Mouse (Mus musculus): ENCODE data around the gene Tcstv1. TPM values are rescaled to one million over a fixed set of nuclear protein-coding genes. Genes with fewer than 3 reads are reported as not detected.
"Not testable (repeated sequence)": the region's sequence is repeated elsewhere in the genome, so short reads cannot be mapped to it uniquely, and the experiment has no call there.

Gene Tcstv1
- total RNA-seq (2021), result not detected
- long read RNA-seq, experiment 1, result 0 reads
- long read RNA-seq, experiment 2, result 0 reads

- not testable (repeated sequence) for DNase-seq
Observed at GRCm38 (mm10) chr13:119894685-119895084, at the start of gene Tcstv1. TSS of gene Tcstv1 (minus strand) at chr13:119894785.

- not testable (repeated sequence) for DNase-seq
Observed at GRCm38 (mm10) chr13:119929172-119929571, 34.6 kb upstream of the Tcstv1 start, which contains the start of gene Gm21761. TSS of gene Gm21761 (minus strand) at chr13:119929272.

GRCm38 (mm10) chr13:119924597-119925340 lies 30.2 kb upstream of the Tcstv1 start:
- not testable (repeated sequence) for DNase-seq

- DNase-seq, result not testable (repeated sequence)
Observed at GRCm38 (mm10) chr13:119916966-119917722, 22.6 kb upstream of the Tcstv1 start.

- not testable (repeated sequence) for DNase-seq
Observed at GRCm38 (mm10) chr13:119916449-119916848, 21.9 kb upstream of the Tcstv1 start.

- DNase-seq, result not testable (repeated sequence)
Observed at GRCm38 (mm10) chr13:119898549-119898948, 4.0 kb upstream of the Tcstv1 start.

- DNase-seq, result not testable (repeated sequence)
Observed at GRCm38 (mm10) chr13:119886896-119887295, 7.7 kb downstream of the Tcstv1 start.

- DNase-seq, result not testable (repeated sequence)
Observed at GRCm38 (mm10) chr13:119864395-119864999, 30.1 kb downstream of the Tcstv1 start.

- DNase-seq, result not testable (repeated sequence)
Observed at GRCm38 (mm10) chr13:119862399-119862798, 32.2 kb downstream of the Tcstv1 start.

Other genes starting within 250 kb of the Tcstv1 start
- gene Hmgcs1, start 204.4 kb downstream of the Tcstv1 start, total RNA-seq (2021), result 10 to 100 TPM; 36.7 to 38.5 TPM
- 1 to 10 TPM in 1 of 2 experiments, under 1 TPM in 1; 0.98 to 1.4 TPM for gene Nim1k, start 138.9 kb downstream of the Tcstv1 start, total RNA-seq (2021)
- gene Zfp131, start 103.9 kb downstream of the Tcstv1 start, total RNA-seq (2021), result 10 to 100 TPM; 19.6 to 19.8 TPM
- gene AF067063, start 64.6 kb downstream of the Tcstv1 start, total RNA-seq (2021), result not detected
- not detected for gene D13Ertd608e, start 58.8 kb downstream of the Tcstv1 start, total RNA-seq (2021)
- gene Gm21761, start 34.5 kb upstream of the Tcstv1 start, total RNA-seq (2021), result not detected
- gene B020031M17Rik, start 56.0 kb upstream of the Tcstv1 start, total RNA-seq (2021), result not detected
- gene Gm36079, start 132.2 kb upstream of the Tcstv1 start, total RNA-seq (2021), result not detected
- under 1 TPM; 0.40 to 0.49 TPM for gene Gm21188, start 157.4 kb upstream of the Tcstv1 start, total RNA-seq (2021)
- not detected for gene Gm20767, start 245.5 kb upstream of the Tcstv1 start, total RNA-seq (2021)

All from heart, adult 18-20 months (tissue).